9 mouse cellular contexts compared by ENCODE assay signal in the genomic region with DNA sequence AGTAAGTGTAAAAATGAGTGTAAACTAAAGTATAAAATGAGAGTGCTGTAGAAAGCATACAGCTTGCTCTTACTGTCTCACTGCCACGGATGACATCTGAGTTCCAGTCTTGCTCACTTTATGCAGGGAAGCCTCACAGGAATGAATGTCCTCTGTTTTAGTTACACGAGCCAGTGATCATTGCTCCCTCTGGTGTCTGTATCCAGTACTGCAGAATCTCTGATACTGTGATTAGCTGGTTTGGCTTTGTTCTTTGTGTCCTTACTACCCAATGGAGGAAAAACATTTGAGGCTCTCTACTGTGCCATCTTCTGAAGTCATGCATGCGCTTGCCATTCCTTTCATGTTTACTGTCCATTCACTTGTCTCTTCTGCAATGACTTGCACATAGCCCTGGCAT.
DNase-seq lines count a peak whose midpoint lies in the region; ATAC-seq and TF ChIP-seq lines count a peak whose summit lies in the region.
"Had no signal": no experiment of that assay in that cellular context is flagged by ENCODE, and none has a peak within 500 bp of the region (broad histone marks: within the 10 kb centered on the region; RNA-seq: fewer than 3 reads in every experiment).

No protein-coding gene starts in this region.

- H3K36me3 ChIP-seq in intestine, embryonic 15.5 days, result no peaks in the 10 kb centered on the region
- H3K36me3 ChIP-seq: heart, embryonic 13.5 days had no signal

- no peak; the same call in 1 of the 2 replicates for ATAC-seq in intestine, embryonic 15.5 days

- DNase-seq in CD4-positive helper T cell, adult 2 months (ENCODE audit: low read depth, low spot score), result peak; percentile 54
- DNase-seq in MN1 (ENCODE audit: low spot score), result peak; percentile 74
- peak; percentile 67 for DNase-seq in cerebellum, adult 8-10 months
- peak; percentile 35 to 54 for DNase-seq in frontal cortex, postnatal 25 days (ENCODE audit: low spot score in 2 of 2)
- DNase-seq in kidney, postnatal 25 days, result peak; percentile 48 to 89
- DNase-seq in lung, adult 2 months, result peak; percentile 24
- DNase-seq in retina, embryonic 14.5 days (ENCODE audit: low spot score), result peak; percentile 85

- no peaks in the 10 kb centered on the region for H3K27me3 ChIP-seq in intestine, embryonic 15.5 days (replicated peaks)
- H3K27me3 ChIP-seq: heart, embryonic 13.5 days had no signal

- no peak for TF ChIP-seq POLR2A in lung, adult 2 months (IDR thresholded peaks at IDR 0.05; ENCODE audit: borderline replicate concordance, extremely low read depth, low read depth, low read length)

- no peaks in the 10 kb centered on the region for H3K9me3 ChIP-seq in intestine, embryonic 15.5 days
- H3K9me3 ChIP-seq: heart, embryonic 13.5 days had no signal

- TF ChIP-seq CTCF in lung, adult 2 months (IDR thresholded peaks at IDR 0.05; ENCODE audit: insufficient read depth, low read length), result no peak

- H3K9ac ChIP-seq in intestine, embryonic 15.5 days, result no peak overlapping the region
- H3K9ac ChIP-seq: heart, embryonic 13.5 days had no signal

- no peak overlapping the region for H3K27ac ChIP-seq in intestine, embryonic 15.5 days
- H3K27ac ChIP-seq: heart, embryonic 13.5 days had no signal

- no peak overlapping the region for H3K4me3 ChIP-seq in lung, adult 2 months (replicated peaks; ENCODE audit: extremely low read depth, low read depth, low read length)
- no peak overlapping the region for H3K4me3 ChIP-seq in intestine, embryonic 15.5 days (replicated peaks)
- H3K4me3 ChIP-seq: heart, embryonic 13.5 days had no signal

- no peaks in the 10 kb centered on the region for H3K4me1 ChIP-seq in lung, adult 2 months (ENCODE audit: control insufficient read depth, insufficient read depth, low read length)
- H3K4me1 ChIP-seq in intestine, embryonic 15.5 days (replicated peaks), result no peaks in the 10 kb centered on the region

- WGBS in lung, adult 2 months, result 30% methylated on average over 3 of the region's 3 CpGs
- WGBS in intestine, embryonic 15.5 days, result 37% methylated on average over 3 of the region's 3 CpGs

- no peak overlapping the region for H3K4me2 ChIP-seq in intestine, embryonic 15.5 days (replicated peaks)
- H3K4me2 ChIP-seq: heart, embryonic 13.5 days had no signal

Comparison
In these comparisons a context has a peak if more than half of its experiments do, and no peak if none do; other contexts are left out.
1. DNase-seq: peak in every context shown above with its lines; median percentile 85 in retina, embryonic 14.5 days; 74 in MN1; 68 in kidney, postnatal 25 days; 67 in cerebellum, adult 8-10 months; 54 in CD4-positive helper T cell, adult 2 months; 44 in frontal cortex, postnatal 25 days; 24 in lung, adult 2 months.